Mouse (Mus musculus) lung, postnatal 4 days (tissue): Measurements from ENCODE around the gene Clasp1.

ENCODE experiments used
- DNase-seq, 2 experiments: peaks; one replicate each; pipeline ENCODE4 v3.0.0; 2021

Gene Clasp1

DNA sequence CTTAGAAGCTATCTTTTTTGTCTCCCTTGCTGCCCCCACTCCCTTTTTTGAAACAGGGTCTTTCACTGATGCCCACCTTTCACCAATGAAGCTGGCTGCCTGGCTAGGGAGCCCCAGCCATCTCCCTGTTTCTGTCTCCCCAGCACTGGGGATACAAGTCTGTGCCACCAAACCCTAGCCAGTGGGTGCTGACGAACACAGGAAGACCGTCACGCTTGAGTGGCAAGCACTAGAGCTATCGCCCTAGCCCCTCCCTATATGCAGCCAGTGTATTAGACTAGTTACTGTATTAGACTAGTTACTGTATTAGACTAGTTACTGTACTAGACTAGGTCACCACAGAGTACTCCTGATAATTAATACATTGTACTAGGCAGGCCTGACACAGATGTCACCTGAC lies 66.0 kb downstream of the Clasp1 start:
- DNase-seq, result no peak

- DNase-seq, result no peak
Observed at GRCm38 (mm10) chr1:118457256-118457882, 68.5 kb downstream of the Clasp1 start.

- DNase-seq, result no peak
Observed at GRCm38 (mm10) chr1:118457883-118458259, 69.0 kb downstream of the Clasp1 start.

DNA sequence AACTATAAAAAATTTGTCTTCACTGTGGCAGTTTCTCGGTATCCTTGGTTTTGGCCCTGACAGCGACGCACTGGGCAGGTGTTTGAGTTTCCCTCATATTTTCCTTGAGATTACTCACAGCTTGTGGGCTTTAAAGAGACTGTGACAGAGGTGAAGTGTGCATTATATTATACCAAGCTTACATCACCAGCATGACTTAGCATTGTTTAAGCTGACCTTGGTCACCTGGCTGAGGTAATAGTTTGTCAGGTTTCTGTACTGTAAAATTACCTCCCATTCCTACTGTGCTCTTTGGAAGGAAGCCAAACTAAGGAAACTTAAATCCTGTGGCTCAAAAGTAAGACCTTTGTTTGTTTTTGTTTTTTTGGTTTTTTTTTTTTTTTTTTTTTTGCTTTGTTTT lies 69.4 kb downstream of the Clasp1 start:
- no peak for DNase-seq

DNA sequence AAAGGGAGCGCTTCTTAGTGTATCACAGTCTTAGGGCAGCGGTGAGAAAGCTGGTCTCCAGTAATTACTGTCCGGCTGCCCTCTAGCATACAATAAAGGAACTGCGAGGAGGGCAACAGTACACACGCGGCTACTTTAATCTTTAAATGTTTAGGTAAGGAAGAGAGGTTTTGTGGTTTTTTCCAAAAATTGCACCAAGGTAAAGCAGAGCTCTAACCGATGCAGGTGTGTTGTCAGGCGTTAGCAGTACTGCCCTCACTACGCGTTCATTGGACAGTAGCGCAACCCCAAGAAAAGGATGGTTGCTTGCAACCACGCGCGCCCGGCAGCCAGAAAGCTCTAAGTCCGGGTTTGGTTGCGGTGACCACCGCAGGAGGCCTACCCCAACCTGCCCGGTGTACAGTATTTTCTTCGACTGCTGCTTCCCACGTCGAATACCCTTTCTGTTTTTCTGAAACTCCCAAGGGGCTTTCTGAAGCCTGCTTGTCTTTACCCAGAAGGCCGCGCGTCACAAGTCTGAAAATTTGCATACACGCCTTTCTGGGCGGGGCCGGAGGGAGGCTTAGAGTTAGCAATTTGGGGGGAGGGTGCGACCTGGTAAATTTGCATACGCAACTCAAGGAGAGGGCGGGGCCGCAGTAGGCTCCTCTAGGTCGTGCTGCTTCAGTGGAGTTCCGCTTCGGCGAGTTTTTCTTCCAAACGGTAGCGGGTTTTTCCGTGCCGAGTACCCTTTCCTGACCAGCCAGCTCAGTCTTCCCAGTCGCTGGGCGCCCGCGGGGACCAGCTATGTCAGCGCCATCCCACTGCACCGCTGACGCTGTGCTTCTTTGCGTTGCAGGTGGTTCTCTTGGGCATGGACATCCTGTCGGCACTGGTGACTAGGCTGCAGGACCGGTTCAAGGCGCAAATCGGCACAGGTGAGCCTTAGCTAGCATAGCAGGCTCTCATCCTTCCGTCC lies 70.4 kb downstream of the Clasp1 start:
- DNase-seq, result peak; percentile 92 to 93

GRCm38 (mm10) chr1:118460716-118461115 lies 71.9 kb downstream of the Clasp1 start:
- no peak for DNase-seq

GRCm38 (mm10) chr1:118466041-118466440 lies 77.2 kb downstream of the Clasp1 start:
- no peak for DNase-seq

DNA sequence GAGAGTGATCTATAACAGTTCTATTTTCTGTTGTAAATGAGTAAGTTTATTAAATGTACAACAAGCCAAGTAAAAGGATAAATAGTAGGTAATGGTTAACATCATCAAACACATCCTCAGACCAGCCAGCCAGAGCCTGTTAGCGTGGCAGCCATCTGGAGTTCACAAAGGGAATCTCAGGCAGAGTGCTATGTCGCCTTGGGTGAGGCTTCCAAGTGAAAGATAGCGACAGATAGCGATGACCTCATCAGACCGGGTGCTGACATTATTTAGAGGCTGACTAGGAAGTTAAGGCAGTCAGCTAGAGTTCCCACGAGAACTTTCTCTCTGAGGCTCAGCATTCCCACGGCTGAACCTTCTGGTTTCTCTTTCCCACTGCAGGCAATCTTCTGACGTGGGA lies 83.5 kb downstream of the Clasp1 start:
- DNase-seq, result no peak

- peak in 1 of 2 experiments; percentile 56 for DNase-seq
Observed at GRCm38 (mm10) chr1:118476919-118477318, 88.1 kb downstream of the Clasp1 start.

DNA sequence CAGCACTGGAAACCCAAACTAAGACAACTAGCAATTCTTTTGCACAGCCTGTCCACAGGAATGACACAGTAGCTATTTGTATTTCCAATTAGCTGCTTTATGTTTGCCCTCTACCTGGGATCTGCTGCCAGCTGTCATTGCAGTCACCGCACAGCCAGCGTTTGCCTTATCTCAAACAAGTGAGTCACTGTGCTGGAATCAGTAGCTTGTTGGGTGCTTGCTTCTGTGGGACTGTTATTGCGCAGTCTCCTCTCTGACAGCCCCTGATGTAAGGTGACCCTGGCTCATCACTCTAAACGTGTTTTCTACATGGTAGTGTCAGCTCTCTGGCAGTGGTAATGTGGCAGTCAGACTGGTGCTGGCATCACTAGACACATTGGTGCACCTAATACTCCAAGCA lies 90.4 kb downstream of the Clasp1 start:
- no peak for DNase-seq

GRCm38 (mm10) chr1:118480484-118481364 lies 91.9 kb downstream of the Clasp1 start:
- no peak for DNase-seq

DNA sequence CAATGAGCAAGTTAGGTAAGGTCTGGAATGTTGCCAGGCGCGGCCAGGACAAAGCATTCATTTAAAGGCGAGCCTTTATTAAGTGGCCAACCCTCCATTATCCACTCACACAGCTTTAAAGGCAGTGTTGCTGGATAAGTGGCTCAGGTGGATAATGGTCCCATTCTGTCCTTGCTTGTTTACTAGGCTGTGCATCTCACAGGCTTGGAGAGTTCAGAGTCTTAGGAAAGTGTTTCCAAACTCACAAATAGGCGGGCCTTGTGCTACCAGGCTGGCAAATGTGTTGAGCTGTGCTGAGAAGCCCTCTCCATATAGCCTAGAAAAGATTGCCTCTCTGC lies 92.5 kb downstream of the Clasp1 start:
- DNase-seq, result peak; percentile 35 to 51

DNA sequence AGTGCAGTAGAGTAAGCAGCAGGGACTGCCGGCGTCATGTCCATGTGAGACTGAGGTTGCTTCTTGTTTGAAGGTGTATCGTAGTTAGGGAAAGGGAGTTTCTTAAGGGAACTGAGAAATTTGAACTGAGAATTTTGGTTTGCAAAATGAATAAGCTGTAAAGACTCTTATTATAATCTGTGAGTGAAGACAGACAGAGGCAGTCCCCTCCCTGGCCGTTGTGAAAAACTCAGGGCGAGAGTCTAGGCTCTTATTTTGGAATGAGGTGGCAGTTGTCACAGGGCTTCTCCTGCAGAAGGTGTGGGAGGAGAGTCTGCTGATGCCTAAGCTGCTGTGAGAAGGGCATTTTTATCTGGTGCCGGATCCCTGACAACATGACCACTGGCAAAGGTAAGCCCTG lies 92.8 kb downstream of the Clasp1 start:
- DNase-seq, result no peak

DNA sequence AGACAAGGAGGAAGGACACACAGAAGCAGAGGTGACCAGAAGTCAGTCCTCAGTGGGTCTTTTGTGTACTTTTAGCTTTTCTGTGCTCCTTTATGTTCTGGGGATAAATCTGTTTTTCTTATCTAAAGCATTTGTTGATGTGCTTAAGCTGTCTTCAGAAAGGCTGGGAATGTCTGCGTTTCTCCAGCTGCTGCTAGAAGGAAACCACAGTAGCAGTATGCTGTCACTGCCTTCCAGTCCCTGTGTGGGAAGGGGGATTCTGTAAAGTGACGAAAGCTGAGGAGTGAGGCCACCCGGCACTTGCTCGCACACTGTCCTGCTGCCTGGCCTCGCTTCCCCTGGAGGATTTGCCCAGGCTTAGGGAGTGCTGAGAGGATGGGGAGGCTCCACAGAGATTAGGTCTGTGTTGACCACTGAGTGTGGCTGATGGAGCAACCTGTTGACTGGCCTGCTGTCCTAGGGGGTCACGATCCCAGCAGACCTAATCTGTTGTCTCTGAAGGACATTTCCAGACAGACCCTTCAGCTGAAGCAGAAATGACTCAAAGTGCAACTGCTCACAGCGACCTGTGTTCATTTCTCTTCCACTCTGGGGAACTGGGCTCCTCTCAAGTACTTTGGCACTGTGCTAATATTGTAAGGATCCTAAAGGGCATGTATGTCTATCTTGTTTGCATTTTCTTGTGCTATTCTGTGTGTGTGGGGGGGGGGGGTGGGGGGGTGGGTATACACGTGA lies 93.6 kb downstream of the Clasp1 start:
- no peak for DNase-seq

DNA sequence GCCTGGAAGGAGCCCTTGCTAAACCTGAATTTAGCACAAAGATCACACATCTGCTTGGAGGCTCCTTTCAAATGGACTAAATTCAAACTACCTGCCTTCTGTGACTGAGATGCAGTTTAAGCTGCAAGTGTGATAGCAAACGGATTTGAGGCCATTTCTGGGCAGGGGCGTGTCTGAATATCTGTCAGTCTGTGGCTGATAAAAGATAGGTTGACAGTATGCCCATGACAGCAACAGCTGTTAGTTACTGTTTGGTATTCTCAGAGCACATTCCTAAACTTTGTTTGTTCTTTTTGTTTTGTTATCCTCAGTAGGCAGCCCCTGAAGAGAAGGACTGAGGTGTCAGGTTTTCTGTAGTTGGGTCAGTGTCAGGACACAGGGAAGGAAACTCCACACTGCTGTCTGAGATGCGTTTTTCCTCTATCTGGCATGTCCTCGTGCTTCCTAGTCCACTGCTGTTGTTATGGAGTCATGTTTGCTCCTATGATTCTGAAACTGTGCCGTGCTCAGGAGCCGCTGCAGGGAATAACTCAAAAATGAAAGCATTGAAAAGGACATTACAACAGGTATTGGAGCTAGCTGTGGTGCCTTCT lies 94.7 kb downstream of the Clasp1 start:
- DNase-seq, result no peak

GRCm38 (mm10) chr1:118485572-118485971 lies 96.7 kb downstream of the Clasp1 start:
- DNase-seq, result no peak

GRCm38 (mm10) chr1:118486021-118486420 lies 97.2 kb downstream of the Clasp1 start:
- DNase-seq, result no peak

GRCm38 (mm10) chr1:118492811-118493210 lies 104.0 kb downstream of the Clasp1 start:
- no peak for DNase-seq

GRCm38 (mm10) chr1:118494551-118494950 lies 105.7 kb downstream of the Clasp1 start:
- DNase-seq, result no peak

DNA sequence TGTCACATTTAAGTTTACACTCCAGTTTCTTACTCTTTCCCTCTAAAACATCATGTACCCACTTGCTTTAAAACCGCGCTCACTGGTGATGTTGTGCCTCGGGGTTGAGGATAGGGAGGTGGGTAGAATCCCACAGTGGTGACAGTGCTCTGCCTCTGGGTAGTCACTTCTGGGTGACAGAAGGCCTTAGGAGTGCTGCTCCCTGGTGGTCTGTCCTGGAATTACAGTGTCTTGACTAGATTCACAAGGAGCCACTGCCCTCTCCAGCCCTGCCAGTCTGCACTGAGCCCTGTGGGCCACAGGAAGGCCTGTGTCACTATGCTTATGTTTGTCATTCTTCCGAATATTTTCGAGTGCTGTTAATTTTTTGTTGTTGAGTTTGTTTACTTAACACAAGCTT lies 109.5 kb downstream of the Clasp1 start:
- peak; percentile 62 to 83 for DNase-seq

GRCm38 (mm10) chr1:118500606-118501005 lies 111.7 kb downstream of the Clasp1 start:
- no peak for DNase-seq

GRCm38 (mm10) chr1:118501691-118502090 lies 112.8 kb downstream of the Clasp1 start:
- no peak for DNase-seq
